Mouse (Mus musculus) ES-Bruce4 (cell line): Measurements from ENCODE around the gene Lin37. TPM values are rescaled to one million over a fixed set of nuclear protein-coding genes. Genes with fewer than 3 reads are reported as not detected.

ENCODE experiments used
- H3K27ac ChIP-seq: 2 replicates; pipeline ENCODE4 v1.5.1; 2012; ENCODE audit warnings: low read length, inconsistent platforms; ENCODE audit not compliant: insufficient read depth
- H3K27me3 ChIP-seq: 2 replicates; pipeline ENCODE4 v1.6.1; 2012; ENCODE audit warnings: mild to moderate bottlenecking, low read length, inconsistent platforms; ENCODE audit not compliant: control insufficient read depth, poor library complexity, insufficient read depth, severe bottlenecking
- H3K36me3 ChIP-seq: 2 replicates; pipeline ENCODE4 v1.6.1; 2012; ENCODE audit warnings: inconsistent platforms, mild to moderate bottlenecking, low read length, moderate library complexity; ENCODE audit not compliant: control insufficient read depth, poor library complexity, insufficient read depth, severe bottlenecking
- H3K4me1 ChIP-seq: one replicate; pipeline ENCODE4 v1.8.1; 2011; ENCODE audit warnings: low read length; ENCODE audit not compliant: control insufficient read depth, insufficient read depth
- H3K4me3 ChIP-seq: 2 replicates; pipeline ENCODE4 v1.5.1; 2011; ENCODE audit warnings: low read depth, mild to moderate bottlenecking, low read length
- H3K9ac ChIP-seq: 2 replicates; pipeline ENCODE4 v1.6.1; 2012; ENCODE audit warnings: low read depth, mild to moderate bottlenecking, inconsistent platforms; ENCODE audit not compliant: poor library complexity, severe bottlenecking
- H3K9me3 ChIP-seq: replicated peaks from 2 replicates; pipeline ENCODE4 v1.6.1; 2012; ENCODE audit warnings: mild to moderate bottlenecking, low read length, inconsistent platforms; ENCODE audit not compliant: control insufficient read depth, poor library complexity, insufficient read depth, severe bottlenecking
- CTCF ChIP-seq: IDR thresholded peaks from one replicate; pipeline ENCODE4 v1.8.1; 2011; ENCODE audit warnings: low read depth, low read length
- EP300 ChIP-seq: IDR thresholded peaks from 2 replicates; pipeline ENCODE4 v1.6.1; 2011; ENCODE audit warnings: low read depth, low read length; ENCODE audit not compliant: insufficient read depth
- POLR2A ChIP-seq: IDR thresholded peaks from one replicate; pipeline ENCODE4 v1.8.1; 2011; ENCODE audit warnings: low read length; ENCODE audit not compliant: insufficient read depth
- polyA plus RNA-seq: library from polyadenylated mRNA; stranded (reverse); fragments of >200 nt; gene quantifications from 2 replicates; pipeline ENCODE4 v1.2.4, GENCODE M21; 2011; ENCODE audit warnings: low read depth; ENCODE audit not compliant: missing spikeins, insufficient read depth, insufficient read length

The Lin37 gene
- polyA plus RNA-seq, 1 experiment: 23.3 TPM

GRCm38 (mm10) chr7:30524487-30524886, 35.2 kb downstream of the Lin37 start:
- Histone ChIP-seq H3K4me1 (peaks cover 1% of the 10 kb centered on the region), H3K27ac (no peak overlapping the region), H3K9me3 (no peaks in the 10 kb centered on the region), H3K36me3 (no peaks in the 10 kb centered on the region), H3K4me3 (no peak overlapping the region), H3K9ac (no peak overlapping the region), H3K27me3 (no peaks in the 10 kb centered on the region)
- TF ChIP-seq CTCF: no peak
- TF ChIP-seq EP300: no peak
- no peak for TF ChIP-seq POLR2A

- no peak overlapping the region for H3K27ac ChIP-seq
- H3K36me3 ChIP-seq: no peaks in the 10 kb centered on the region
- no peak overlapping the region for H3K4me3 ChIP-seq
- H3K9me3 ChIP-seq: no peaks in the 10 kb centered on the region
- no peak overlapping the region for H3K9ac ChIP-seq
- H3K4me1 ChIP-seq: peaks cover 1% of the 10 kb centered on the region
- H3K27me3 ChIP-seq: no peaks in the 10 kb centered on the region
- no peak for TF ChIP-seq EP300
These were observed 36.8 kb downstream of the Lin37 start for GRCm38 (mm10) chr7:30522871-30523270.

GRCm38 (mm10) chr7:30520856-30521255, 38.8 kb downstream of the Lin37 start:
- H3K27me3 ChIP-seq: no peaks in the 10 kb centered on the region
- TF ChIP-seq EP300 (no peak), CTCF (no peak)
- no peak overlapping the region for H3K27ac ChIP-seq
- no peak overlapping the region for H3K4me3 ChIP-seq
- peaks cover 1% of the 10 kb centered on the region for H3K4me1 ChIP-seq
- H3K9me3 ChIP-seq: no peaks in the 10 kb centered on the region
- no peaks in the 10 kb centered on the region for H3K36me3 ChIP-seq
- H3K9ac ChIP-seq: no peak overlapping the region

- no peak overlapping the region for H3K9ac ChIP-seq
- no peaks in the 10 kb centered on the region for H3K36me3 ChIP-seq
- H3K27ac ChIP-seq: no peak overlapping the region
- H3K9me3 ChIP-seq: no peaks in the 10 kb centered on the region
- TF ChIP-seq EP300 (no peak), CTCF (no peak), POLR2A (no peak)
- no peaks in the 10 kb centered on the region for H3K27me3 ChIP-seq
- H3K4me3 ChIP-seq: no peak overlapping the region
- no peaks in the 10 kb centered on the region for H3K4me1 ChIP-seq
These were observed 39.2 kb downstream of the Lin37 start for GRCm38 (mm10) chr7:30520396-30520795.

GRCm38 (mm10) chr7:30518325-30518724, 41.3 kb downstream of the Lin37 start:
- peak overlapping the region; percentile 43 for H3K4me3 ChIP-seq
- H3K36me3 ChIP-seq: no peaks in the 10 kb centered on the region
- no peak overlapping the region for H3K27ac ChIP-seq
- H3K4me1 ChIP-seq: no peaks in the 10 kb centered on the region
- H3K9ac ChIP-seq: no peak overlapping the region
- H3K9me3 ChIP-seq: no peaks in the 10 kb centered on the region
- TF ChIP-seq EP300 (peak; percentile 75), CTCF (peak; percentile 58), POLR2A (no peak)
- no peaks in the 10 kb centered on the region for H3K27me3 ChIP-seq

- no peaks in the 10 kb centered on the region for H3K9me3 ChIP-seq
- H3K4me1 ChIP-seq: no peaks in the 10 kb centered on the region
- H3K36me3 ChIP-seq: no peaks in the 10 kb centered on the region
- H3K27me3 ChIP-seq: no peaks in the 10 kb centered on the region
- TF ChIP-seq EP300 (no peak), POLR2A (peak; percentile 10), CTCF (no peak)
- peak overlapping the region; percentile 17 for H3K4me3 ChIP-seq
- H3K27ac ChIP-seq: no peak overlapping the region
- H3K9ac ChIP-seq: peak overlapping the region; percentile 12; the same call in 1 of the 2 replicates
These were observed 44.5 kb downstream of the Lin37 start for GRCm38 (mm10) chr7:30515003-30515760.
